15 mouse cellular contexts compared by ENCODE assay signal in the genomic region with DNA sequence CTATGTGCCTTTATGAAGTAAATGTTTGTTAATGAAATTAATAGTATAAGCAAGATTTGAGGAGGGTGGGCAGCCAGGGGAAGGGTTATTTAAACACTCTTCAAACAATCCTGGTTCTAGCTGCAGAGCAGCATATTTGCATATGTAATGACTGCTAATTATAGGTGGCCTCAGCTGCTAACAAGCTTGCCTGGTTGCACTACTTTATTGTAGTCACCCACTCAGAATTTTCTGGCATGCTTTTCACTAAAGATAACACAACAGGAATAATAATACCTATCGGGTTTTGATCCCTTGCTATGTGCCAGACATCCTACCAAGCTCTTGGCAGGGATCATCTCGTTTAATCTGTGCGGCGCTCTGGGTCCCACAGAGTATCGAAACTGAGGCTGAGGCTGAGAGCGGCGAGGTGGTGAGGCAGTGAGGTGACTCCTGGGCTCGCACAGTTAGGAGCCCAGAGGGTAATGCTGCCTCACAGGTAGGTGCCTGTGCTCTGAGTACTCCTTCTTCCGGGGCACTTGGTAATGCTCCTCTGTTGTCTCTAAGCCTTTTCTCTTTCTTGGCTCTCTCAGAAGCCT.
A peak's percentile ranks its signal among the peaks of the same experiment; 100 is the strongest.
DNase-seq lines count a peak whose midpoint lies in the region; ATAC-seq and TF ChIP-seq lines count a peak whose summit lies in the region.
"Had no signal": no experiment of that assay in that cellular context is flagged by ENCODE, and none has a peak within 500 bp of the region (broad histone marks: within the 10 kb centered on the region; RNA-seq: fewer than 3 reads in every experiment).

No protein-coding gene starts in this region.

- ATAC-seq in heart, embryonic 15.5 days (replicated peaks; ENCODE audit: insufficient number of reproducible peaks, insufficient read depth, low FRiP score, low read depth) = no peak
- ATAC-seq in heart, embryonic 11.5 days (replicated peaks; ENCODE audit: insufficient number of reproducible peaks, low FRiP score, low TSS enrichment) = no peak
- ATAC-seq in midbrain, embryonic 13.5 days = no peak
- ATAC-seq in midbrain, postnatal 0 days (ENCODE audit: low FRiP score) = no peak
- no peak; the same call in 1 of the 2 replicates for ATAC-seq in forebrain, embryonic 11.5 days (replicated peaks; ENCODE audit: low FRiP score)
- no peak for ATAC-seq in hindbrain, embryonic 16.5 days

- H3K27me3 ChIP-seq in heart, embryonic 15.5 days = no peaks in the 10 kb centered on the region
- H3K27me3 ChIP-seq in heart, embryonic 11.5 days (ENCODE audit: control insufficient read depth, insufficient read depth, low read length) = no peaks in the 10 kb centered on the region
- H3K27me3 ChIP-seq in midbrain, embryonic 13.5 days = no peaks in the 10 kb centered on the region
- H3K27me3 ChIP-seq in midbrain, postnatal 0 days (ENCODE audit: insufficient read depth, low read length) = no peaks in the 10 kb centered on the region
- H3K27me3 ChIP-seq in forebrain, embryonic 11.5 days (ENCODE audit: control insufficient read depth, insufficient read depth, low read length) = no peaks in the 10 kb centered on the region
- H3K27me3 ChIP-seq in hindbrain, embryonic 16.5 days (replicated peaks; ENCODE audit: control insufficient read depth, insufficient read depth, low read length) = no peaks in the 10 kb centered on the region
- H3K27me3 ChIP-seq: limb, embryonic 13.5 days had no signal

- 37% methylated on average over 9 of the region's 9 CpGs for WGBS in heart, embryonic 15.5 days
- 50% methylated on average over 9 of the region's 9 CpGs for WGBS in heart, embryonic 11.5 days (ENCODE audit: insufficient replicate concordance)
- 42% methylated on average over 9 of the region's 9 CpGs for WGBS in midbrain, embryonic 13.5 days
- WGBS in midbrain, postnatal 0 days = 32% methylated on average over 9 of the region's 9 CpGs
- WGBS in forebrain, embryonic 11.5 days = 44% methylated on average over 9 of the region's 9 CpGs
- 26% methylated on average over 9 of the region's 9 CpGs for WGBS in hindbrain, embryonic 16.5 days

- H3K4me1 ChIP-seq in heart, embryonic 15.5 days (replicated peaks) = peaks cover 98% of the 10 kb centered on the region
- H3K4me1 ChIP-seq in heart, embryonic 11.5 days (ENCODE audit: control insufficient read depth, insufficient read depth, low read length) = peaks cover 85% of the 10 kb centered on the region
- peaks cover 93% of the 10 kb centered on the region for H3K4me1 ChIP-seq in midbrain, embryonic 13.5 days (replicated peaks)
- H3K4me1 ChIP-seq in midbrain, postnatal 0 days (ENCODE audit: insufficient read depth, low read length) = peaks cover 13% of the 10 kb centered on the region; the same call in 1 of the 2 replicates
- H3K4me1 ChIP-seq in forebrain, embryonic 11.5 days (replicated peaks; ENCODE audit: control insufficient read depth, insufficient read depth, low read length) = peaks cover 19% of the 10 kb centered on the region
- peaks cover 61% of the 10 kb centered on the region for H3K4me1 ChIP-seq in hindbrain, embryonic 16.5 days (ENCODE audit: control insufficient read depth, insufficient read depth, low read depth, low read length)

- DNase-seq in midbrain, postnatal 0 days (ENCODE audit: low spot score) = no peak
- DNase-seq in forebrain, embryonic 11.5 days (ENCODE audit: low spot score) = no peak
- DNase-seq in adrenal gland, postnatal 10 days = no peak
- DNase-seq in lung, adult 18-20 months = no peak
- DNase-seq: cerebellum, adult 11 months; gastrocnemius, postnatal 25 days; thymus, postnatal 14 days had no signal

- no peaks in the 10 kb centered on the region for H3K9me3 ChIP-seq in heart, embryonic 15.5 days (replicated peaks)
- H3K9me3 ChIP-seq in heart, embryonic 11.5 days (replicated peaks; ENCODE audit: control insufficient read depth, low read length) = no peaks in the 10 kb centered on the region
- no peaks in the 10 kb centered on the region for H3K9me3 ChIP-seq in midbrain, embryonic 13.5 days
- H3K9me3 ChIP-seq in midbrain, postnatal 0 days (ENCODE audit: low read length) = no peaks in the 10 kb centered on the region
- no peaks in the 10 kb centered on the region for H3K9me3 ChIP-seq in forebrain, embryonic 11.5 days (ENCODE audit: control insufficient read depth, low read length)
- no peaks in the 10 kb centered on the region for H3K9me3 ChIP-seq in hindbrain, embryonic 16.5 days (ENCODE audit: control insufficient read depth, low read length)
- H3K9me3 ChIP-seq: G1E; limb, embryonic 13.5 days had no signal

- TF ChIP-seq CTCF in midbrain, postnatal 0 days (IDR thresholded peaks at IDR 0.05) = no peak

- H3K9ac ChIP-seq in heart, embryonic 15.5 days = no peak overlapping the region
- no peak overlapping the region; the same call in 1 of the 2 replicates for H3K9ac ChIP-seq in heart, embryonic 11.5 days (ENCODE audit: low read depth, low read length)
- no peak overlapping the region for H3K9ac ChIP-seq in midbrain, embryonic 13.5 days (replicated peaks)
- H3K9ac ChIP-seq in midbrain, postnatal 0 days (replicated peaks; ENCODE audit: low read length, poor library complexity, severe bottlenecking) = no peak overlapping the region
- no peak overlapping the region for H3K9ac ChIP-seq in forebrain, embryonic 11.5 days (ENCODE audit: low read length)
- H3K9ac ChIP-seq in hindbrain, embryonic 16.5 days (ENCODE audit: low read depth, low read length) = no peak overlapping the region
- H3K9ac ChIP-seq: limb, embryonic 13.5 days had no signal

- H3K4me3 ChIP-seq in heart, embryonic 15.5 days = no peak overlapping the region
- no peak overlapping the region for H3K4me3 ChIP-seq in heart, embryonic 11.5 days (ENCODE audit: low read depth, low read length)
- H3K4me3 ChIP-seq in midbrain, embryonic 13.5 days (replicated peaks) = no peak overlapping the region
- H3K4me3 ChIP-seq in midbrain, postnatal 0 days (ENCODE audit: low read depth, low read length) = no peak overlapping the region
- H3K4me3 ChIP-seq in forebrain, embryonic 11.5 days (ENCODE audit: low read depth, low read length) = no peak overlapping the region
- no peak overlapping the region for H3K4me3 ChIP-seq in hindbrain, embryonic 16.5 days (ENCODE audit: low read length)
- H3K4me3 ChIP-seq: limb, embryonic 13.5 days; myocyte had no signal

- H3K4me2 ChIP-seq in heart, embryonic 15.5 days = peak overlapping the region; percentile 31; the same call in 1 of the 2 replicates
- H3K4me2 ChIP-seq in heart, embryonic 11.5 days = no peak overlapping the region
- H3K4me2 ChIP-seq in midbrain, embryonic 13.5 days (replicated peaks) = no peak overlapping the region
- no peak overlapping the region for H3K4me2 ChIP-seq in midbrain, postnatal 0 days (ENCODE audit: low read depth, low read length, poor library complexity, severe bottlenecking)
- H3K4me2 ChIP-seq in forebrain, embryonic 11.5 days (ENCODE audit: low read depth, low read length, severe bottlenecking) = no peak overlapping the region
- H3K4me2 ChIP-seq in hindbrain, embryonic 16.5 days (ENCODE audit: low read length) = no peak overlapping the region
- H3K4me2 ChIP-seq: limb, embryonic 13.5 days had no signal

- peak overlapping the region; percentile 90 for H3K27ac ChIP-seq in heart, embryonic 15.5 days
- no peak overlapping the region for H3K27ac ChIP-seq in heart, embryonic 11.5 days (ENCODE audit: low read depth, low read length)
- H3K27ac ChIP-seq in midbrain, embryonic 13.5 days = peak overlapping the region; percentile 27
- no peak overlapping the region for H3K27ac ChIP-seq in midbrain, postnatal 0 days (ENCODE audit: low read depth, low read length)
- H3K27ac ChIP-seq in forebrain, embryonic 11.5 days (ENCODE audit: low read depth, low read length) = peak overlapping the region; percentile 50
- 0 out of 2 replicates have a peak overlapping the region, but pooled peaks have one; percentile 11 for H3K27ac ChIP-seq in hindbrain, embryonic 16.5 days (ENCODE audit: low read depth, low read length)
- H3K27ac ChIP-seq: kidney, postnatal 0 days; limb, embryonic 13.5 days had no signal

- no peaks in the 10 kb centered on the region for H3K36me3 ChIP-seq in heart, embryonic 15.5 days
- no peaks in the 10 kb centered on the region for H3K36me3 ChIP-seq in heart, embryonic 11.5 days (ENCODE audit: control insufficient read depth, insufficient read depth, low read length)
- no peaks in the 10 kb centered on the region for H3K36me3 ChIP-seq in midbrain, embryonic 13.5 days
- H3K36me3 ChIP-seq in midbrain, postnatal 0 days (ENCODE audit: insufficient read depth, low read length) = no peaks in the 10 kb centered on the region
- H3K36me3 ChIP-seq in forebrain, embryonic 11.5 days (ENCODE audit: control insufficient read depth, insufficient read depth, low read length) = no peaks in the 10 kb centered on the region
- no peaks in the 10 kb centered on the region for H3K36me3 ChIP-seq in hindbrain, embryonic 16.5 days (ENCODE audit: control insufficient read depth, insufficient read depth, low read length)
- H3K36me3 ChIP-seq: G1E had no signal

Comparison
In these comparisons a context has a peak if more than half of its experiments do, and no peak if none do; other contexts are left out.
1. H3K27ac ChIP-seq: peak in heart, embryonic 15.5 days (single experiment), midbrain, embryonic 13.5 days (single experiment), forebrain, embryonic 11.5 days (single experiment) and hindbrain, embryonic 16.5 days (single experiment); none in heart, embryonic 11.5 days (single experiment) and midbrain, postnatal 0 days (single experiment).